Mouse (Mus musculus) c-Kit-positive CD71-negative TER-119-negative erythroid progenitor cells, embryonic 14.5 days (primary cell): ENCODE measurements at regions not wholly inside any gene's neighbourhood (a gene's known extent, or its start where the extent isn't known, plus 50 kb on each side); places are given as distances from the start of the nearest gene placed in this dataset.

Source experiments
- DNase-seq: peaks from one replicate; pipeline ENCODE4 v3.0.0-alpha.2; 2013; ENCODE audit warnings: low read depth

DNA sequence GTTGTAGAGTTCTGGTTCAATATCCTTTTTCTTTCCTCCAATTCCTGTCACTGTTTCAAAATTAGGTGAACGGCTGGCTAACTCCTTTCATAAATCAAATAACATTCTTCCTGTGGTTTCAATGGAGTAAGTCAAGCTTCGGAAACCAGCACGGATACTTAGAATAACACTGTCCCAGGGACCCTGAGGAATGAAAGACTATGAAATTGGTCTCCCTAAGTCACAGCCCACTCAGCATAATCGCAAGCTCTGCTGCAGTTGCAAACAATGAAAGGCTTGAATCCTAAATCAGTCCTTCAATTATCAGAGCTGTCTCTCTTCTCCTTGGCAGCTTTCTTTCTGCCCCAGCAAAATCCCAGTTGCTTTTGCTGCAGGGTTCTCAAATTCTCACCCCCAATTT, 475.8 kb downstream of the Rps29 start:
- no peak for DNase-seq

DNA sequence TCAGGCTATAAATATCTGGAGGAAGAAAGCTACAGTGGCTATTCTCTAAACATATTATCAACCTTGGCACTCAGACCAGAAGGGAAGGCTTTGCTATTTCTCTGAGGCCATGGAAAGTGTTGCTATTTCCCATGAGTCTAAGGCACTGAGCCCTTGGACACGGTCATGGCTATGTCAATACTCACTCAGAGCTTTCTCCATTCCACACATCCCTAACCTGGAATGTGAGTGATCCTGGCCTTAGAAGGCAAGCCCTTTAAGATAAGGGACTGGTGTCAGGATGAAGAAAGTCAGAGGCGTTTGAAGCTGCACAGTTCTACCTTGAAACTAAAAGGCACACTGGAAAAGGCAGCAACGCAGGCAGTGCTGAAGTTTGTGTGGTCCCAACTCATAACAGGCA, 478.3 kb downstream of the Rps29 start:
- no peak for DNase-seq

DNA sequence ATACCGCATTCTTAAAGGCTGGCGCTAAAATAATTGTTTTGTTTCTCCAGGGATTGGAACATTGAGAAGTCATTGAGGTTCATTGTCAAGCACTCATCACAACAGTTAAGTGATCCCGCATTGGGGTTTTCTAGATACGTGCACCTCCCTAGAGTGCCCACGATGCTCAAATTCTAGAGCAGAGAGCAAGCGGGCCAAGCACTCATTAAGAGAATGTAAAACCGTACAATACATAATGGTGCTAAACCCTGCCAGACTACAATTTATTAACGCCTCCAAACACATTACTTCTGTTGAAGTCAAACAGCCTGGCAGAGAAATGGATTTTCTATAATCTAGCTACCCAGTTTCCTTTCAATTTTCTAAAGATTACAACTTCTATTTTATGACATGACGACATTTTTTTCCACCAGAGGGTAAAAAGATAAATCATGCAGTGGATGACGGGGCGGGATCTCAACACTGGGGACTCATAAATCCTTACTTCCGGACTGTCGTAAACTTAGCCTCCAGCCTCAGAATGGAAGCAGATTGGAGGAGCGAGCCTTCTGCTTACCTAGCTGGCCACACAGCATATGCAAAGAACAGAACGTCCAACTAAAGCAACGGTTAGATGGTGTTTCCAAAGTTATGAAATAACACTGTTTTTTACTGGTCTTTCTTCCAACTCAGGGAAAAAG, 482.8 kb downstream of the Rps29 start:
- DNase-seq, result no peak

DNA sequence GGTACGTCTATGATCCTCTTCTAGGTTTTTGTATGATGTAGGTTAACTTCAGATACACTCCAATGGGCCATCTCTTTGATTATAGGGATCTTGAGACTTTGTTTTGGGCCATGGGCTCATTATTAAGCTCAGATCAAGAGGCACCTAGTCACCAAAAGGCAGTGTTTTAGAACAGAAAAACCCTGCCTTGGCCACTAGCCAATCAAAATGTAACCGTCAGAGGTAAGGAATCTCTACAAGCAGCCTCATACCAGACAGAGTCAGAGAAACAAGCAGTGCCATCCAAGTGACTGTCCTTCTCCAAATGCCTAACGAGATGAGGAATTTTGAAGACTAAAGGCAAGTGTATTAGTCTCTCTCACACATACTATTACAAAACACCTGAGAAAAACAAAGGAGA, 487.0 kb downstream of the Rps29 start:
- DNase-seq, result no peak

GRCm38 (mm10) chr12:68645901-68646585, 512.9 kb downstream of the Rps29 start:
- DNase-seq, result no peak

DNA sequence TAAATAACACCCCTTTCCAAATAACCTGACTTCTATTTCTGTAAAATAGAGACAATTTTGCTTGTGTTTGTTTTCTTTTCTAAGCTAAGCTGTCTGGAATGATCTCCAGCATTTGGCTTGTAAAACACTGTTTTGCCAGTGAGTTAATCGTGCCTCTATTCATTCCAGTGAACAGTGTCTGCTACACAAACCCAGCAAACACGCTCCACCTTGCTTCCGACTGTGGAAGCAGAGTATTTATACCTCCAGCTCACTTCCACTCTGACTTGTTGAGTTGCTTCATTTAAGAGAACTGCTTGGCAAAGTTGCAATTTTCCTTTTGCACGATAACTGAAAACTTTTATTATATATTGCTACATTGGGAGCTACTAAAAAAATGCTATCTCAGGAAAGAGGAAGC, 515.3 kb downstream of the Rps29 start:
- DNase-seq, result no peak

DNA sequence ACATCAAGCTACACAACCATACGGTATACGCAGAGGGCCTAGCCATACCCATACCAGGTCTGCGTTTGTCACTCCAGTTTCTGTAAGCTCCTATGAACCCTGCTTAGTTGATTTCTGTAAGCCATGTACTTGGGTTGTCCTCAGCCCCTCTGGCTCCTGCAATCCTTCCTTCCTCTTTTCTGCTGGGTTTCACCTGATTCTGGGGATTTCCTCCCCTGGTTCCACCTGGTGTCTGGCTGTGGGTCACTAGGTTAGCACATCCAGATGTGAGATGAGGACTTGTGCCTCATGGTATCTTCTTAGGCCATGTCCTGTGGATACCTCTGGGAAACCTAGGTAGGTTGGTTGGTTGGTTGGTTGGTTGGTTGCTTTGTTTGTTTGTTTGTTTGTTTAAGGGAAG, 526.5 kb downstream of the Rps29 start:
- DNase-seq, result no peak

DNA sequence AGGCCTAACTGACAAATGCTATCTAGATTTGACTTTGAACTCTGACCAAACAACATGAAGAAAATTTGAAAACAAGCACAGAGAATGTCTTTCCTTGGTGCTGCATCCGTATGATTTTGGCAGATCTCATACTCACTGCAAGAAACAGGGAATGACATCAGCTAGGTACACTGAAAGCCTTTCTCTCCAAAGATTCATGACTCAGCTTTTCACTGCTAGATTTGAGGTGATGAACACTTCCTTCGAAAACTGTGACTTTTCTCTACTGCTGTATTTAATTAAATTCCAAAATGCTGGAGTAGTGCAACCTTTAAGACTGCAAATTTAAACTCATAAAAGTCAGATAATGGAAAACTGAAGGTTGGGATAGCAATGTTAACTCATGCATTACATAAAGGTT, 540.6 kb downstream of the Rps29 start:
- DNase-seq, result no peak

- DNase-seq, result no peak
Observed at GRCm38 (mm10) chr12:68605417-68606000, 553.5 kb downstream of the Rps29 start.

- DNase-seq, result no peak
Observed at GRCm38 (mm10) chr12:68604524-68605299, 554.3 kb downstream of the Rps29 start.

- no peak for DNase-seq
Observed at GRCm38 (mm10) chr12:68602682-68603081, 556.3 kb downstream of the Rps29 start.

DNA sequence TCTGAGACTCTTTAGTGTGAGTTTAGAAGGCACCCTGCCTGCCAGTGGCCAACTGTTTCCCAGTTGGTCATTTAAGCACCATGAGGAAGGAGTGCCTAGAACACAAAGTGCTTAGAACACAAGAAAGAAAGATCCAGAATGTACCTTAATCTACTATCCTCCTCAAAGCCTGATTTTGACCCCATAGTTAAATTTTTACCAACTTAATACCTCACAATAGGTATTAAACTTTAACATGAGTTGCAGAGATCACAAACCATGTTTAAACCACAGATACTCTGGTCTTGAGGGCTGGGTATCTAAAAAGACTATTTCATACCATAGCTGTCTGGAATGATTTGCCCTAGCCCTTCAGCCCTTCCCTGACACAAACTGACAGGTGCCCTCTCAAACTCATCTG, 557.6 kb downstream of the Rps29 start:
- no peak for DNase-seq

- no peak for DNase-seq
Observed at GRCm38 (mm10) chr12:68599681-68600596, 559.0 kb downstream of the Rps29 start.

DNA sequence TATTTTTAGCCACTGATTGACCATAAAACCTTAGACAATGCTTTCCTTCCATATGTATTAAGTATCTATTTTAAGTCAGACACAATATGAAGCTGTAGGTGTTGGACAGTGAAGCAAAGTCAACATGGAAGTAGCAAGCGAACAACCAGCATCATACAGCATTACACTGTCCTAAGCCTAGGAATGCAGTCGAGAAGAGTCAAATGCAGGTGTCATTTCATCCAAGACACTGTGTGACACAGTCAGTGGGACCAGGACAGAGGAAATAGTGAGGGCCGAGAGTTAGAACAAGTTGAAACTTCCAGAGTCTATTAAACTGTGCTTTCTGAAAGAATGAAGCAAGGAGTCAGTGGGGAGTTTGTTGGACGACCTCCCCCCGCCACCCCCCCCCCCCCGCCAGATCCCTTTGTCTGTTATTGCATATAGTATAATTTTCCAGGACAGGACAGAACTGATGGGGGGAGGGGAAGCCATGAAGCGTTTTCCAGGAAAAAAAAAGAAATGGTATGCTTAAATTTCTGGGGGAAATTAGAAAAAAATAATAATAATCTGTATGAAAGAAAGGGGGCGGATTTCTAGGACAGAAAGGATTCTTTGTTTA, 559.9 kb downstream of the Rps29 start:
- no peak for DNase-seq

DNA sequence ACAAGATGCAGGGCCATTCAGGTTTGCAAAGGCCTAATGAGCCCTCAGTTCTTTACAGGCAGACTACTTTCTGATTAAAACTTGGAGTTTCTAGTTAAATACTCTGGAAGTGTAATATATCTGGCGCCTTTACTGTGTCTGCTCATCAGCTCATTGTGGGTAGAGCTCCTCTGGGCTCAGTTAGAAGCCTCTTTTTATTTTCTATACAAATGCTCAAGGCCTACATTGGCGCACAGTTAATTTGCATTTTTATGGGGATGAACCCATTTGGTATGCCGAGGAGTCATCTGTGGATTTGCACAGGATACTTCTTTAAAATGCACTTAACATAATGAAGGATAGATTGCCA, 573.5 kb downstream of the Rps29 start:
- DNase-seq, result no peak

DNA sequence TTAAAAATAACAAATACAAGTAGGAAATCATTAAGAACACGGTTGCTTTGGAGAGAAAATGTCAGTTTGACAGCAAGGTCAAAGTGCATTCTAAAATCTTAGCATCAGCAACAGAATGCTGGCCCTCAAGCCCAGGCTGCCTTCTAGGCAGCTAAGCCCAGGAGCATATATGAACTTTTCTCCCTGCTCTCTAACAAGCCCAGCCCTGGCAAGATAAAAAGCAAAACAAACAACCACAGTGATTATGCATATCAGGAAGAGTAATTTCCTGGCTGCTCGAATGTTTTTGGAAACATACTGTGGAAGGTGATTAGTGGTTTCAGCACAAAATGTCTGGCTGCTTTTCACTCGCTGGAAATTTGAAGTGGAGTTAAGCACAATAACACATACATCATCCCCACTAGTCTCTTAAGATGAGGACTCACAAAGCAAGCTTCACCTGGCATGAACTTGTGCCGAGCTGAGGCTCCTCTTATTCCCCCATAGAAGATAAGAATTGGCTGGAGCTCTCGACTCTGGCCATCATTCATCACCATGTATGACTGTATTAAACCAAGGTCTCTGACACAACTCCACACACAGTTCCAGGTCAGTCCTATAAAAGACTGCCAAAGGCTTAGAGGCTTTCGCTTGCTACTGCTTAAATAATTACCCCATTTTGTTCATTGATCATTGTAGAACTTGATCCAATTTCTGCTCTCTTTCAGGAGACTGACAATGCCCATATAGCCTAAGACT, 574.0 kb downstream of the Rps29 start:
- DNase-seq, result no peak

- DNase-seq, result no peak
Observed at GRCm38 (mm10) chr12:68579909-68580308, 579.1 kb downstream of the Rps29 start.

DNA sequence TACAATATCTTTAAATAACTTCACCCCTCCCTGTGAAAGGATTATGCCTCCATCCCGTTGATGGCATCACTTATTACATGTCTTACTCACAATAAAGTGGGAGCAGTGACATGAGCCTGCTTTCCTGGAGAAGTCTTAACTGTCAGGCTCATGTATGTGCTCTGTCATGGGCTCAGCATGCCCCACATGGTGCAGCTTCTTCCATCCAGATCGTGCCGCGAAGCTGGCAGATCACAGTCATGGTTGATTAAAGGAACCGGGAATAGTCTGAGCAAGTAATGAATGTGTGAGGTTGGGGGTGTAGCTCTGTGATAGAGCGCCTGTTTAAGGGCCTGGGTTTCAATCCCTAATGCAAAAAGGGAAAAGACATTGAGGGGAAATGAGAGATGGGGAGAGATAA, 581.5 kb downstream of the Rps29 start:
- no peak for DNase-seq

DNA sequence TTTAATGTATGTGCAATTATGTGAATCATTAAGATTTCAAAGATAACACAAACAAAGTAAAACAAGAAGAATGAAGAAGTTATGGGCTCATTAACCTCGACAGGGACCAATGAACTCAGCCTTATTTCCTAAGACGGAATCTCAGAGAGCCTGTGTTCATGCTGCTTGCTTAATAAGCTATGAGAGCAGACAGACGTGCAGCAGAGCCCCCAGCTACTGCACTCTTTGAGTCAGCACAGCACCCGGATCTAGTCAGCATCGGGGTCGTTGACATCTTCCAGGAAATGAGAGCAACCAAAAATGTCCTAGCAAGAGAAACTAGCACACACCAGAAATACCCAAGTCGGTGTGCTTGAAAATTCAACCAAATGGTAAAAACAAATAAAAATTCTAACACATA, 582.1 kb downstream of the Rps29 start:
- no peak for DNase-seq

GRCm38 (mm10) chr12:68554943-68555627, 603.9 kb downstream of the Rps29 start:
- DNase-seq, result no peak
